Mouse (Mus musculus) limb, embryonic 12.5 days (tissue): ENCODE measurements around the gene Cpped1. TPM values are rescaled to one million over a fixed set of nuclear protein-coding genes. Genes with fewer than 3 reads are reported as not detected.

Experiments
- ATAC-seq: fragments of 200-750 bp; cut with Nextera tagmentation; 2 replicates; pipeline ENCODE4 v1.8.0; 2017; ENCODE audit warnings: low read depth, moderate TSS enrichment; ENCODE audit not compliant: insufficient number of reproducible peaks, insufficient read depth, low FRiP score, low TSS enrichment
- H3K27ac ChIP-seq: fragments of 300-500 bp; sonication (generic); 2 replicates; pipeline ENCODE4 v1.5.1; 2016; ENCODE audit warnings: mild to moderate bottlenecking, moderate library complexity
- H3K27me3 ChIP-seq: fragments of 300-500 bp; sonication (generic); 2 replicates; pipeline ENCODE4 v1.6.1; 2016; ENCODE audit warnings: mild to moderate bottlenecking, moderate library complexity
- H3K36me3 ChIP-seq: fragments of 300-500 bp; sonication (generic); 2 replicates; pipeline ENCODE4 v1.6.1; 2016; ENCODE audit warnings: mild to moderate bottlenecking, moderate library complexity
- H3K4me1 ChIP-seq: fragments of 300-500 bp; sonication (generic); replicated peaks from 2 replicates; pipeline ENCODE4 v1.6.1; 2016
- H3K4me2 ChIP-seq: fragments of 300-500 bp; sonication (generic); 2 replicates; pipeline ENCODE4 v1.6.1; 2016; ENCODE audit warnings: mild to moderate bottlenecking, moderate library complexity
- H3K4me3 ChIP-seq: fragments of 300-500 bp; sonication (generic); replicated peaks from 2 replicates; pipeline ENCODE4 v1.5.1; 2016; ENCODE audit warnings: mild to moderate bottlenecking
- H3K9ac ChIP-seq: fragments of 300-500 bp; sonication (generic); replicated peaks from 2 replicates; pipeline ENCODE4 v1.6.1; 2016; ENCODE audit warnings: mild to moderate bottlenecking, moderate library complexity
- H3K9me3 ChIP-seq: fragments of 300-500 bp; sonication (generic); 2 replicates; pipeline ENCODE4 v1.6.1; 2016; ENCODE audit warnings: mild to moderate bottlenecking, moderate library complexity
- WGBS: fragments of 180-500 bp; shearing (Covaris S2); methylation state at CpG from one replicate; pipeline ENCODE4 v1.1.7; 2016; 5-methylcytosine and 5-hydroxymethylcytosine counted together
- polyA plus RNA-seq: library from polyadenylated mRNA; unstranded; fragments of >200 nt; fragmentation: Nextera tagmentation; extraction: Ambion mirVana; gene quantifications from 2 replicates; pipeline ENCODE4 v1.2.1, GENCODE M21; 2016

Gene Cpped1
- polyA plus RNA-seq, result 13.9 and 16.7 TPM in 2 replicates

GRCm38 (mm10) chr16:11909035-11909591 is at the start of gene Cpped1:
Cpped1 (minus strand) TSS chr16:11909445.
- under 1% methylated on average over 32 of the region's 32 CpGs for WGBS
- no peaks in the 10 kb centered on the region for H3K9me3 ChIP-seq
- no peaks in the 10 kb centered on the region for H3K36me3 ChIP-seq
- H3K27ac ChIP-seq, result peak within 1 kb of the TSS; percentile 83
- peaks cover 9% of the 10 kb centered on the region for H3K4me1 ChIP-seq
- peak within 1 kb of the TSS; percentile 66 for H3K9ac ChIP-seq
- peak; percentile 94 for ATAC-seq
- H3K4me3 ChIP-seq, result peak within 1 kb of the TSS; percentile 58
- 0 out of 2 replicates have a peak, but pooled peaks cover 3% of the 10 kb centered on the region for H3K27me3 ChIP-seq
- H3K4me2 ChIP-seq, result peak within 1 kb of the TSS; percentile 65

- ATAC-seq, result no peak
- H3K27me3 ChIP-seq, result peaks cover 4% of the 10 kb centered on the region; the same call in 1 of the 2 replicates
- no peaks in the 10 kb centered on the region for H3K4me1 ChIP-seq
- H3K9me3 ChIP-seq, result peaks cover 7% of the 10 kb centered on the region; the same call in 1 of the 2 replicates
- H3K4me3 ChIP-seq, result no peak overlapping the region
- no peaks in the 10 kb centered on the region for H3K36me3 ChIP-seq
- H3K9ac ChIP-seq, result no peak overlapping the region
- H3K27ac ChIP-seq, result no peak overlapping the region
- H3K4me2 ChIP-seq, result no peak overlapping the region
Observed at GRCm38 (mm10) chr16:11940477-11940876, 31.2 kb upstream of the Cpped1 start.

DNA sequence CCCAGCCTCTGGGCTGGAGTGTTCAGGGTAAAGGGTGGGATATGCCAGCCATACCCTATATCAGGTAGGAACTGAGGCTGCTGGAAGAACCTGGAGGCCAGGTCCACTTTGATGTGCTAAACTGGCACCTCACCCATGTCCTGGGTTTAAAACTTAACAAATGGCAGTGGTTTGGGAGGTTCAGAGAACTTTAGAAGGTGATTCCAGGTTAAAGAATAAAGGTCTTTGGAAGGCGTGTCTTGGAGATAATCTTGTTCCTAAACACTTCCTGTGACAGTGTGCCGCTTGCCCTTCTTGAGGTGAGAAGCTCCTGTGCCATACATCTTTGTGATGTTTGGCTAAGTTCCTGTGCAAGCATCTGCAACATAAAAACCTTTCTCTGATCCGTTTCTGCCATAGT is 1.6 kb upstream of the Cpped1 start:
- Histone ChIP-seq H3K9ac (no peak overlapping the region), H3K4me2 (no peak overlapping the region), H3K36me3 (no peaks in the 10 kb centered on the region), H3K4me1 (peaks cover 9% of the 10 kb centered on the region), H3K4me3 (no peak overlapping the region), H3K27ac (no peak overlapping the region), H3K9me3 (no peaks in the 10 kb centered on the region), H3K27me3 (0 out of 2 replicates have a peak, but pooled peaks cover 5% of the 10 kb centered on the region)
- 80% methylated on average over 3 of the region's 3 CpGs for WGBS
- no peak for ATAC-seq

DNA sequence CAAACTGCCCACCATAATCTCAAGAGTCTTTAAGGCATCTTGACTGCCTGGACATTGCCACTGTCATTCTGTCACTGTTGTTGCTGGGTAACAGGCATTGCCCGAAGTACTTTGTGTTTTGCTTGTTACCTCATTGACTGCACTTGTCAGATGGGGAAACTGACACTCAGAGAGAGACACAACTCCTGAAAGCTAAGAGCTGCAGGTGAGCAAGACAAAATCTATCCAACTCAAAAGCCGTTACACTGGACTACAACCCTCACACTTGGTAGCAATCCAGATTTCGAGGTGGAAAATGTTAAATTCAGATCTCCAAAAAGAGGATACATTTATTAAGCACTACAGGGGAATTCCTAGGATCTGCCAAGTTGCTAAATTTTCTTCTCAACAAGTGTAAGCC is 572 bp upstream of the Cpped1 start:
- peak overlapping the region; percentile 65; the same call in 1 of the 2 replicates for H3K4me2 ChIP-seq
- 0 out of 2 replicates have a peak, but pooled peaks cover 5% of the 10 kb centered on the region for H3K27me3 ChIP-seq
- no peak for ATAC-seq
- no peak overlapping the region for H3K9ac ChIP-seq
- H3K4me3 ChIP-seq, result no peak overlapping the region
- H3K4me1 ChIP-seq, result peaks cover 9% of the 10 kb centered on the region
- 75% methylated on average over 3 of the region's 3 CpGs for WGBS
- no peaks in the 10 kb centered on the region for H3K9me3 ChIP-seq
- no peak overlapping the region for H3K27ac ChIP-seq
- no peaks in the 10 kb centered on the region for H3K36me3 ChIP-seq

DNA sequence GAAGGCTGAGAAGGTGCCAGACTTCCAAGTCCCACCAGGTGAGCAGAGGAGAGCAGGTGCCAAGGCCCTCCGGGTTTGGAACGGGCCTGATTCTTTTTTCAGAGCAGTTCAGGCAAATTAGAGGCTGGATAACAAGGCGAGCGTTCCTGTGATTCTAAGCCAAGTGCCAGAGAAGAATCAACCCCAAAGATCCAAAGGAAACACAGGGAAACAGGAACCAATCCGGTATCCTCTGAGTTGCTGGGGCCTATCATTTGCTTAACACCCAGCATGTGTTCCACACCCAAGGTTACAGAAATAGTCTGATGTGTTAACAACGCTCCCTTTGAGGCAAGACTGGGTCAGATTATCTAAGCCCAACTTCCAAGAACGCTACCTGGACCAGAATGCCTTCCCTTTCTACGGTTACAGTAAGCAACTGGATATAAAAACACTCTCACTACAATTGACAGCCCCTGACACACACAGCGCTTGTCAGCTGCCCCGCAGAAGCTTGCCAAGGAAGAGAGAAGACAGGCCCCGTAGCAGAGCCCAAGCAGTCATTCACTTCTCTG is 707 bp downstream of the Cpped1 start:
- H3K36me3 ChIP-seq, result no peaks in the 10 kb centered on the region
- peak overlapping the region; percentile 65 for H3K4me2 ChIP-seq
- H3K27me3 ChIP-seq, result no peaks in the 10 kb centered on the region
- peaks cover 9% of the 10 kb centered on the region for H3K4me1 ChIP-seq
- peak overlapping the region; percentile 66 for H3K9ac ChIP-seq
- H3K9me3 ChIP-seq, result no peaks in the 10 kb centered on the region
- peak overlapping the region; percentile 58 for H3K4me3 ChIP-seq
- no peak for ATAC-seq
- H3K27ac ChIP-seq, result peak overlapping the region; percentile 83
- WGBS, result 25% methylated on average over 11 of the region's 11 CpGs

- Histone ChIP-seq H3K4me2 (peak overlapping the region; percentile 65; the same call in 1 of the 2 replicates), H3K36me3 (no peaks in the 10 kb centered on the region), H3K4me3 (peak overlapping the region; percentile 58; the same call in 1 of the 2 replicates), H3K9me3 (no peaks in the 10 kb centered on the region), H3K27ac (no peak overlapping the region), H3K9ac (no peak overlapping the region), H3K4me1 (peaks cover 9% of the 10 kb centered on the region), H3K27me3 (no peaks in the 10 kb centered on the region)
- ATAC-seq, result no peak
- 78% methylated on average over 4 of the region's 4 CpGs for WGBS
Observed at GRCm38 (mm10) chr16:11907816-11908215, 1.4 kb downstream of the Cpped1 start.

GRCm38 (mm10) chr16:11906906-11907305 is 2.3 kb downstream of the Cpped1 start:
- Histone ChIP-seq H3K27ac (no peak overlapping the region), H3K36me3 (no peaks in the 10 kb centered on the region), H3K4me2 (no peak overlapping the region), H3K27me3 (no peaks in the 10 kb centered on the region), H3K4me1 (peaks cover 9% of the 10 kb centered on the region), H3K4me3 (no peak overlapping the region), H3K9ac (no peak overlapping the region), H3K9me3 (no peaks in the 10 kb centered on the region)
- WGBS, result 89% methylated on average over 1 of the region's 1 CpGs
- no peak for ATAC-seq

DNA sequence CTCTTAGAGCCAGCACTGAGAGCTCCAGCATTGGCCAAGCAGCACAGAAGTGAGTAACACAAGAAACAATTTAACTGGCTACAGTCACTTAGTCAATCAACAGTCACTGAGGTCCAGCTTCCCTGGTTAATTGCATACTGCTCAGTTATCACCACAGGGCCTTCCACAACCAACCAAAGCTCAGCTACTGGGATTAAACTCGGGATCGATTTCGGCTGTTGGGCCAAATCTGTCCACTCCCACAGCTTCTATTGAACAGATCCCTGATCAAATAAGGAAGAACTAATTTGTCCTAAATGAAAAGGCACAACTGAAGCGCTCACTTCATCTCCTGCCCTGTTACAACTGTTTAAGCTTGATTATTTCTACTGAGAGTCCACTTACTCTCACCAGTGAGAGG is 4.0 kb downstream of the Cpped1 start:
- H3K4me3 ChIP-seq, result no peak overlapping the region
- H3K4me1 ChIP-seq, result peaks cover 9% of the 10 kb centered on the region
- H3K36me3 ChIP-seq, result no peaks in the 10 kb centered on the region
- no peak overlapping the region for H3K27ac ChIP-seq
- no peak overlapping the region for H3K9ac ChIP-seq
- 93% methylated on average over 4 of the region's 4 CpGs for WGBS
- no peaks in the 10 kb centered on the region for H3K9me3 ChIP-seq
- H3K4me2 ChIP-seq, result no peak overlapping the region
- no peak for ATAC-seq
- H3K27me3 ChIP-seq, result no peaks in the 10 kb centered on the region

DNA sequence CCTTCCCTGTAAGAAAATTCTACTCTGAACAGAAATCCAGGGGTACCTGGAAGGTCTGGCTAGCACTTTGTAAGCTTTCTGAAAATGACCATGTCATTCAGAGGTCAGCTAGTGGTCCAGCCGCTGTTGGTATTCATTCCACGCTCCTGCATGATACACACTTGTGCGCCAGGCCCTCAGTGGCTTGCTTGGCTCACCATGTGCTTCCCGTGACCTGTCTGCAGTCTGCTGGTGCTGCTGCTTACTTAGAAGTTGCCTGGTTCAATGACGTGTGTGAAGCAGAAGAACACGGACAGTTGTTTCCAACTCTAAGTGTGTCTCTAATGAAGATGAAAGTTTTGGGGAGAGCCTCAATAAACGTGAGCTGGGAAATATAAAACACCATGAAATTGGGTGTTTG is 7.2 kb downstream of the Cpped1 start:
- Histone ChIP-seq H3K36me3 (no peaks in the 10 kb centered on the region), H3K9ac (no peak overlapping the region), H3K27ac (no peak overlapping the region), H3K4me2 (no peak overlapping the region), H3K27me3 (no peaks in the 10 kb centered on the region), H3K4me3 (no peak overlapping the region), H3K4me1 (no peaks in the 10 kb centered on the region), H3K9me3 (no peaks in the 10 kb centered on the region)
- 80% methylated on average over 7 of the region's 7 CpGs for WGBS
- ATAC-seq, result no peak

DNA sequence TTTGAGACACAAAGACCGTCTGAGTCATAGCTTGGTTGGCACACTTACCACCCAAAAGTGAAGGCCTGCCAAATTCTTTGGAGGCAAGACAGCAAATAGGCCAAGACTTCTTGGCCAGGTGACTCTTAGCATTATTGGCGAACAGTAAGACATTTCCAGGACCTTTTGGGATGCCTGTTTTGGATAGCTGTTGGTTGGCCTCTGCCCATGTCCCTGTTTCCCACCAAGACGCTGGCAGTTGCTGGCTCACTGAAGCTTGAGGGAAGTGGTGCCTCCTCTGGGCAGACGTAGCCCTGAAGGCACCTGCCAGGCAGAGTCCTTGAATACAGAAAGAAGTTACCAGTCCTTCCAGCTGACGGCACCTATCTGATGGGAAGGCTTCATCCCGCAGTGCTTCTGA is 8.9 kb downstream of the Cpped1 start:
- Histone ChIP-seq H3K4me2 (no peak overlapping the region), H3K4me3 (no peak overlapping the region), H3K36me3 (no peaks in the 10 kb centered on the region), H3K27ac (no peak overlapping the region), H3K27me3 (no peaks in the 10 kb centered on the region), H3K4me1 (no peaks in the 10 kb centered on the region; the same call in 1 of the 2 replicates), H3K9me3 (no peaks in the 10 kb centered on the region), H3K9ac (no peak overlapping the region)
- no peak for ATAC-seq
- 93% methylated on average over 6 of the region's 6 CpGs for WGBS

- Histone ChIP-seq H3K4me3 (no peak overlapping the region), H3K36me3 (no peaks in the 10 kb centered on the region), H3K4me2 (no peak overlapping the region), H3K27ac (no peak overlapping the region), H3K4me1 (no peaks in the 10 kb centered on the region; the same call in 1 of the 2 replicates), H3K27me3 (no peaks in the 10 kb centered on the region), H3K9ac (no peak overlapping the region), H3K9me3 (no peaks in the 10 kb centered on the region)
- ATAC-seq, result no peak
- WGBS, result 53% methylated on average over 5 of the region's 5 CpGs
Observed at GRCm38 (mm10) chr16:11896411-11896810, 12.8 kb downstream of the Cpped1 start.

DNA sequence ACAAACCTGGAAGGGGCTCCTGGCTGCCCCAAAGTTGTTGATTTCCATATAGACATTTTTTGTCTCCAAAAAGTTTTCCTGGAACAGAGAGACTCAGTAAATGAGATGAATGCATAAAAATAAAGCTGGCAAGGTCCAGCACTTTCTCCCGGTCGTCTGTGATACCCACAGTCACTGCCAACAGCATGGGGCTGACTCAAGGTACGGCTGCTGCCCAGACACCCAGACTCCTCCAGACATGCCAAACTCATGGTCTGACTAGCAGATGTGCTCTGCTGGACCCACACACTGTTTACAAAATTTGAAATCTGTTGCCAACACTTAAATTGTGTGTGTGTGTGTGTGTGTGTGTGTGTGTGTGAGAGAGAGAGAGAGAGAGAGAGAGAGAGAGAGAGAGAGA is 14.4 kb downstream of the Cpped1 start:
- 91% methylated on average over 3 of the region's 3 CpGs for WGBS
- H3K36me3 ChIP-seq, result no peaks in the 10 kb centered on the region
- no peaks in the 10 kb centered on the region for H3K9me3 ChIP-seq
- no peak overlapping the region for H3K4me2 ChIP-seq
- no peak overlapping the region for H3K27ac ChIP-seq
- no peaks in the 10 kb centered on the region; the same call in 1 of the 2 replicates for H3K4me1 ChIP-seq
- H3K9ac ChIP-seq, result no peak overlapping the region
- no peak for ATAC-seq
- H3K4me3 ChIP-seq, result no peak overlapping the region
- H3K27me3 ChIP-seq, result no peaks in the 10 kb centered on the region
